Mouse (Mus musculus): ENCODE results near the gene Gcsam.

DNA sequence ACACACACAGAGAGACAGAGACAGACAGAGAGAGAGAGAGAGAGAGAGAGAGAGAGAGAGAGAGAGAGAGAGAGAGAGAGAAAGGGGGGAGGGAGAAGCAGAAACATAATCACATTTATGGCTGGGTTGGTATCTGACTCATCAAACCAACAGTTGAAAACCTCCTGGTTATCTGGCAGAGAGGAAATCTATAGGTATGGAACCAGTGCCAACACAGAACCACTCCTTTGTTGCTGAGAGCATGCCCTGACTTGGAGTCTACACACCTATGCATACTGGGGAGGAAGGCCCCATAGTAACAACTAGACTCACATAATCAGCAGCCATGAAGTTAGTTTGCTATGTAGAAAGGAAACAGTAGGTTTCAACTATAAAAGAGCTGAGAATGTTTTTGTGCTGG is 52.2 kb downstream of the Gcsam start:
- TF ChIP-seq CTCF (IDR thresholded peaks at IDR 0.05; ENCODE audit: low read depth) (no peak), EP300 (IDR thresholded peaks at IDR 0.05; ENCODE audit: low read depth) (no peak)
